Comparison of ENCODE assay signal across 27 mouse cellular contexts in the genomic region with DNA sequence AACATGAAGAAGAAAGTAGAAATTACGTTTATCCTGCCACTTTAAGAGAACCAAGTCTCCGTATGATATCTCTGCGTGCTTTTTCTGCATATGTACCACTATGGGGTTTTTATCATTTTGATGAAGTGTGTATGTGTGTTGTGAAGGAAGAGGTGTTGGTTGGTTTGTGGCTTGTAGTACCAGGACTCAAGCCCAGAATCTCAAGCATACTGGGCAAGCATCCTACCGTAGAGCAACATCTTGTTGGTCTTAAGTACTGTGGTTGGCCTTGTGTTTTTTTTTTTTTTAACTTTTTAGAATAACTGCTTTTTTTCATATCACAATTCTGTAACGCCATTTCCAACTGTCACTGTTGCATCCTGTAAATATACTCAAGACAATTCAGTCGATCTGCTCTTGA.
"Had no signal": no experiment of that assay in that cellular context is flagged by ENCODE, and none has a peak within 500 bp of the region (broad histone marks: within the 10 kb centered on the region; RNA-seq: fewer than 3 reads in every experiment).

No protein-coding gene starts in this region.

- H3K9ac ChIP-seq: embryonic facial prominence, embryonic 12.5 days; embryonic facial prominence, embryonic 13.5 days; embryonic facial prominence, embryonic 15.5 days; forebrain, embryonic 12.5 days; forebrain, embryonic 13.5 days had no signal

- H3K27ac ChIP-seq: embryonic facial prominence, embryonic 10.5 days; embryonic facial prominence, embryonic 12.5 days; embryonic facial prominence, embryonic 13.5 days; embryonic facial prominence, embryonic 15.5 days; forebrain, embryonic 10.5 days; forebrain, embryonic 12.5 days; forebrain, embryonic 13.5 days; gastrocnemius, adult 2 months; heart, adult 2 months; heart, embryonic 10.5 days had no signal

- H3K36me3 ChIP-seq: embryonic facial prominence, embryonic 10.5 days; embryonic facial prominence, embryonic 12.5 days; embryonic facial prominence, embryonic 13.5 days; embryonic facial prominence, embryonic 15.5 days; forebrain, embryonic 10.5 days; forebrain, embryonic 12.5 days; heart, embryonic 10.5 days had no signal

- H3K27me3 ChIP-seq: embryonic facial prominence, embryonic 12.5 days; embryonic facial prominence, embryonic 13.5 days; embryonic facial prominence, embryonic 15.5 days; forebrain, embryonic 13.5 days had no signal

- ATAC-seq: forebrain, embryonic 13.5 days; forebrain, embryonic 14.5 days; forebrain, embryonic 16.5 days had no signal

- H3K9me3 ChIP-seq: embryonic facial prominence, embryonic 10.5 days; embryonic facial prominence, embryonic 12.5 days; embryonic facial prominence, embryonic 13.5 days; embryonic facial prominence, embryonic 15.5 days; forebrain, embryonic 10.5 days; forebrain, embryonic 12.5 days; forebrain, embryonic 13.5 days; heart, embryonic 10.5 days had no signal

- H3K4me2 ChIP-seq: embryonic facial prominence, embryonic 12.5 days; embryonic facial prominence, embryonic 13.5 days; embryonic facial prominence, embryonic 15.5 days; forebrain, embryonic 12.5 days; forebrain, embryonic 13.5 days had no signal

- H3K4me3 ChIP-seq: embryonic facial prominence, embryonic 10.5 days; embryonic facial prominence, embryonic 12.5 days; embryonic facial prominence, embryonic 13.5 days; embryonic facial prominence, embryonic 15.5 days; erythroblast, embryonic 14.5 days; forebrain, embryonic 10.5 days; forebrain, embryonic 12.5 days; forebrain, embryonic 13.5 days; gastrocnemius, adult 2 months; heart, adult 2 months; heart, embryonic 10.5 days had no signal

- DNase-seq: cerebellum, adult 8-10 months; cerebellum, adult 9-10 months; cerebellum, adult 9-11 months; cerebellum, postnatal 10 days; cerebellum, postnatal 14 days; cerebellum, postnatal 25 days; cerebellum, postnatal 36 days; embryo, embryonic 11 days; gastrocnemius, adult 2 months; gastrocnemius, postnatal 10 days; gastrocnemius, postnatal 14 days; gastrocnemius, postnatal 25 days; gastrocnemius, postnatal 36 days; heart, adult 11 months; heart, adult 18-20 months; heart, adult 2 months had no signal

- H3K4me1 ChIP-seq: forebrain, embryonic 13.5 days had no signal
